Mouse (Mus musculus) midbrain, postnatal 0 days (tissue): Measurements from ENCODE around the gene Stc2. TPM values are rescaled to one million over a fixed set of nuclear protein-coding genes. Genes with fewer than 3 reads are reported as not detected.

Source experiments
- ATAC-seq: fragments of 200-750 bp; cut with Nextera tagmentation; 2 replicates; pipeline ENCODE4 v1.8.0; 2017; ENCODE audit warnings: moderate number of reproducible peaks, mild to moderate bottlenecking, moderate TSS enrichment, moderate library complexity; ENCODE audit not compliant: low FRiP score
- DNase-seq: peaks from one replicate; pipeline ENCODE4 v3.0.0-alpha.2; 2015; ENCODE audit warnings: low spot score
- H3K27ac ChIP-seq: fragments of 300-500 bp; sonication (generic); 2 replicates; pipeline ENCODE4 v1.5.1; 2014; ENCODE audit warnings: low read depth, mild to moderate bottlenecking, low read length, mixed read lengths
- H3K27me3 ChIP-seq: fragments of 300-500 bp; sonication (generic); 2 replicates; pipeline ENCODE4 v1.6.1; 2014; ENCODE audit warnings: low read length, control low read depth, mixed read lengths; ENCODE audit not compliant: insufficient read depth
- H3K36me3 ChIP-seq: fragments of 300-500 bp; sonication (generic); 2 replicates; pipeline ENCODE4 v1.6.1; 2014; ENCODE audit warnings: low read length, control low read depth, mixed read lengths; ENCODE audit not compliant: insufficient read depth
- H3K4me1 ChIP-seq: fragments of 300-500 bp; sonication (generic); 2 replicates; pipeline ENCODE4 v1.6.1; 2014; ENCODE audit warnings: mild to moderate bottlenecking, control low read depth, antibody characterized with exemption, low read length, mixed read lengths; ENCODE audit not compliant: insufficient read depth
- H3K4me2 ChIP-seq: fragments of 300-500 bp; sonication (generic); 2 replicates; pipeline ENCODE4 v1.6.1; 2014; ENCODE audit warnings: low read depth, mild to moderate bottlenecking, low read length, mixed read lengths; ENCODE audit not compliant: poor library complexity, severe bottlenecking
- H3K4me3 ChIP-seq: fragments of 300-500 bp; sonication (generic); 2 replicates; pipeline ENCODE4 v1.5.1; 2014; ENCODE audit warnings: low read depth, mild to moderate bottlenecking, low read length, moderate library complexity
- H3K9ac ChIP-seq: fragments of 300-500 bp; sonication (generic); replicated peaks from 2 replicates; pipeline ENCODE4 v1.6.1; 2014; ENCODE audit warnings: mild to moderate bottlenecking, low read length, moderate library complexity, mixed read lengths; ENCODE audit not compliant: poor library complexity, severe bottlenecking
- H3K9me3 ChIP-seq: fragments of 300-500 bp; sonication (generic); 2 replicates; pipeline ENCODE4 v1.6.1; 2016; ENCODE audit warnings: low read length, control low read depth
- CTCF ChIP-seq: IDR thresholded peaks from 2 replicates; pipeline ENCODE4 v1.5.1; 2016; ENCODE audit warnings: antibody characterized with exemption, mild to moderate bottlenecking
- WGBS: fragments of 180-500 bp; shearing (Covaris S2); extraction: QIAGEN DNeasy Blood & Tissue Kit; methylation state at CpG from one replicate; pipeline ENCODE4 v1.1.7; 2014; 5-methylcytosine and 5-hydroxymethylcytosine counted together
- polyA plus RNA-seq: library from polyadenylated mRNA; unstranded; fragments of >200 nt; fragmentation: Nextera tagmentation; extraction: Ambion mirVana; gene quantifications from 2 replicates; pipeline ENCODE4 v1.2.1, GENCODE M21; 2015
- total RNA-seq: library from RNA; depleted of rRNA; stranded (reverse); fragments of >200 nt; gene quantifications from 2 replicates; pipeline ENCODE4 v1.2.3, GENCODE M21; 2014

The Stc2 gene
- total and polyA plus RNA-seq, 2 experiments from 2014 or later: 0.79 to 2.1 TPM

DNA sequence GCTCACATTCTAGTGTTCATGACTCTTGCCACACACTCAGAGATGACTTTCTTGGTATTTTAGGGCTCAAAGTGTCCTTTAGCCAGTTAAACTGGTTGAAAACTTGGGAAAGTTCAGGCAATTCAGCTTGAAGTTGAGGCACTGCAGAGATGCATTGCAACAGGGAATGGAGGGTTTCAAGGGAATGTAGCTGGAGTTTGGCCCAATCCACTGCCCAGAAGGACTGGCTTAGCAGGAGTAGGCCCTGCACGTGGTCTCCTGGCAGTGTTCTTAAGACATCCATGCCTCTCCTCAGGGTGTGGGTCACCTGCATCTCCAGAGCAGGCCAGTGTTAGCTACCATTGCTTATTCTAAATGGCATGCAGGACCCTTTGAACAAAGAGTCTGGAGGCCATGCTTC lies 7.0 kb downstream of the Stc2 start:
- ATAC-seq: no peak
- no peak overlapping the region for H3K9ac ChIP-seq

DNA sequence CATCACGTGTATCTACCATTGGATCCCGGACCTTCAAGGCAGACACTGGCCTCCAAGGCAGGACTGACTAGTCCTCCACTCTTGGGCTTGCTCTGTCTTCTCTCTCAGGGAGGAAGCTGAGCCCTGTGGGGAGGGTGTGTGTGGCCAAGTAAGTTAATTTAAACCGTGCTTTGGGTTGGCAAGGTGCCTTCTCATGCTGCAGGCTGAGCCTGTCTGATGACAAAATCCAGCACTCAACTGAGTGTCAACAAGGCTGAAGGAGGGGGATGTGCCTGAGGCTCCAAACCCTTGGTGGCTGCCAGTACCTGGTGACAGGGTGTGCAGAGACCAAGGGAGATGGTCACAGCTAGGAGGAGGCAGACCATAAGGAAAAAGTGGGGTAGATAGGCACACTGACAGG lies 7.5 kb downstream of the Stc2 start:
- no peak overlapping the region for H3K9ac ChIP-seq
- WGBS: 74% methylated on average over 3 of the region's 3 CpGs

More for the DNA sequence above, 7.0 kb downstream of the Stc2 start:
- Histone ChIP-seq H3K4me3 (no peak overlapping the region), H3K27ac (no peak overlapping the region), H3K4me1 (no peaks in the 10 kb centered on the region), H3K27me3 (no peaks in the 10 kb centered on the region; the same call in 1 of the 2 replicates), H3K4me2 (no peak overlapping the region), H3K36me3 (no peaks in the 10 kb centered on the region), H3K9me3 (no peaks in the 10 kb centered on the region)
- no peak for DNase-seq
- no peak for TF ChIP-seq CTCF
- WGBS: 93% methylated on average over 1 of the region's 1 CpGs

DNA sequence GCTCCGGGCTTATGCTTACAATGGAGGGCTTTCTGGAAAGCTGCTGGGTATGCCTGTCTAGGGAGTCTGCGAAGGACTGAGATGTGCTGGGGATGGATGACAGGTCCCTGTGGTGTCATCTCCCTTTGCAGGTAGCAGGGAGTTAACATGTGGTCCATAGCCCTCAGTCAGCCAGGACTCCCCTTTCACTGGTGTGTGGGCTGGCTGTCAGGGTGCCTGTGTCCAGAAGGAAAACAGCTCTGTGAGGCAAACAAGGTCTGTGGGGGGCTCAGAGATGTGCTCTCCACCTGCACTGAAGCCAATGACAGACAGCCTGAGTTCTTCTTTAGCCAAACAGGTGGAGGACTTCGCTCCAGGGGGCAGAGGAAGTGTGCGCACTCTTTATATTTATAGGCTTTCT lies 8.8 kb downstream of the Stc2 start:
- H3K27ac ChIP-seq: no peak overlapping the region
- no peaks in the 10 kb centered on the region for H3K4me1 ChIP-seq
- H3K4me2 ChIP-seq: no peak overlapping the region
- TF ChIP-seq CTCF: no peak
- DNase-seq (no peak), ATAC-seq (no peak)
- H3K27me3 ChIP-seq: no peaks in the 10 kb centered on the region; the same call in 1 of the 2 replicates
- no peak overlapping the region for H3K9ac ChIP-seq
- no peaks in the 10 kb centered on the region for H3K9me3 ChIP-seq
- H3K36me3 ChIP-seq: no peaks in the 10 kb centered on the region
- 98% methylated on average over 4 of the region's 4 CpGs for WGBS
- H3K4me3 ChIP-seq: no peak overlapping the region

More for the DNA sequence above, 7.5 kb downstream of the Stc2 start:
- no peaks in the 10 kb centered on the region for H3K36me3 ChIP-seq
- ATAC-seq (no peak), DNase-seq (no peak)
- H3K9me3 ChIP-seq: no peaks in the 10 kb centered on the region
- no peak overlapping the region for H3K27ac ChIP-seq
- no peaks in the 10 kb centered on the region; the same call in 1 of the 2 replicates for H3K27me3 ChIP-seq
- H3K4me2 ChIP-seq: no peak overlapping the region
- H3K4me3 ChIP-seq: no peak overlapping the region
- no peaks in the 10 kb centered on the region for H3K4me1 ChIP-seq
- no peak for TF ChIP-seq CTCF

DNA sequence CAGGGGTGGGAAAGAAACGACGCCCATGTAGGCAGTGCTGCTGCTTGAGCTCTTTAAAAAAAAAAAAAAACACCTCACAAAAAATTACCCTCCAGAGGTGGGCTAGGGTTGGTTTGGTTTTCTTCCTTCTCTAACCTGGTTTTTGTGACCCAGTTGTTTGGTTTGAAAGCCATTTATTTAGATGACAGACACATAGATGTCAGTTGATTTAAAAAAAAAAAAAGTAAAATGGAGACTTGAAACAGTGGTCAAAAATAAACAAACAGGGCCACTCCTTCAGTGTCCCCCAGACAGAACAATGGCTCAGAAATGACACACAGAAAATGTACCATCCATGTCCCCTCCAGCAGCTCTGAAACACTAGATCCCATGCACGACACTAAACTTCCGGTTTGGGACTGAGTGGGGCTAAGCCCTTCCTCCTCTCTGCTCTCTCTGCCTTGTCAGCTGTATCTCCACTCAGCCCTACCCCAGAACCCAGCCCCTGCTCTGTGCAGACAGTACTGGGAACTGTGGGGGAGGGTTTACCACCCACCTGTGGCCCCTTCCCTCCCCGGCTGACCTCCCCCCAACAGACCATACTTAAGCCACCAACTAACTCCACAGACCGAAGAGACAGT lies 10.5 kb downstream of the Stc2 start:
- no peak for TF ChIP-seq CTCF
- H3K4me2 ChIP-seq: no peak overlapping the region
- H3K27me3 ChIP-seq: no peaks in the 10 kb centered on the region
- DNase-seq (no peak), ATAC-seq (no peak)
- H3K4me1 ChIP-seq: no peaks in the 10 kb centered on the region
- no peak overlapping the region for H3K4me3 ChIP-seq
- H3K9me3 ChIP-seq: no peaks in the 10 kb centered on the region
- whole genome bisulfite sequencing: 88% methylated on average over 6 of the region's 6 CpGs
- no peaks in the 10 kb centered on the region for H3K36me3 ChIP-seq
- H3K27ac ChIP-seq: no peak overlapping the region
- no peak overlapping the region for H3K9ac ChIP-seq

DNA sequence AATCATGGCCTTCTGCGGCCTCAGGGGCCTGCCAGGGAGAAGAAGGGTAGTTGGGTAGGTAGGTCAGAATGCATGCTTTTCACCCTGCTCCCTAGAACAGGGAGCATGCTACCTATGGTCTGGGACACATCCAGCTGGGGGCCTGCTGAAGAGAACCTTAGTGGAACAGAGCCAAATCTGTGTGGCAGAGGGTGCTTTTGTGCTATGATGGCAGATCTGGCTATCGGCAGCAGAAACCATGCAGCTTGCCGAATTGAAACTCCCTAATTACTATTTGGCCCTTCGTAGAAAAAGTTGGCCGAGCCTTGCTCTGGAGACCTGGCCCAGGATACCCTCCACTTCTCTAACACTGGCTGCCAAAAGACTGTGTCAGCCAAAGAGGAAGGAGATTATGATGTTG lies 11.4 kb downstream of the Stc2 start:
- H3K36me3 ChIP-seq: no peaks in the 10 kb centered on the region
- DNase-seq: no peak
- no peak for ATAC-seq
- H3K27ac ChIP-seq: no peak overlapping the region
- no peak for TF ChIP-seq CTCF
- no peaks in the 10 kb centered on the region for H3K9me3 ChIP-seq
- no peak overlapping the region for H3K9ac ChIP-seq
- no peak overlapping the region for H3K4me2 ChIP-seq
- H3K27me3 ChIP-seq: no peaks in the 10 kb centered on the region
- H3K4me1 ChIP-seq: no peaks in the 10 kb centered on the region
- no peak overlapping the region for H3K4me3 ChIP-seq
- WGBS: 85% methylated on average over 5 of the region's 5 CpGs

DNA sequence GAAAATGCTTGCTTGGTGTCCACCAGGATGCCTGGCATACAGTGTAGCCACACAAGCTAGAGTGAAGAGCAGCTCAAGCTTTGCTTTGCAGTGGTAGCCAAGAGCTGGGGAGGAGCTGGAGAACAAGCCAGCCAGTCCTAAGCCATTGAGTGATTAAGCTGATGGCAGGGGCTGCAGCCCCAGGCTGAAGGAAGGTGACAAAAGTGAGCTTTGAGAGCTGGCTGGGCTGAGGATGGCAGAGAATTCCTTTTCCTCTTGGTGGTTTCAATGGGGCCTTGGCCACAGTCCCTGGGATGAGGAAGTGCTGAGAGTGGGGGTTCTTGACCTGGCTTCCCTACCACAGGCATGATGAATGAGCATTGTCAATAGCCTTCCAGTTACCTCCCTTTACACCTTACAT lies 13.0 kb downstream of the Stc2 start:
- no peak for ATAC-seq
- Histone ChIP-seq H3K9me3 (no peaks in the 10 kb centered on the region), H3K9ac (no peak overlapping the region), H3K4me1 (no peaks in the 10 kb centered on the region), H3K36me3 (no peaks in the 10 kb centered on the region), H3K4me2 (no peak overlapping the region), H3K27me3 (no peaks in the 10 kb centered on the region), H3K27ac (no peak overlapping the region), H3K4me3 (no peak overlapping the region)
- TF ChIP-seq CTCF: no peak
- no peak for DNase-seq
